Mouse (Mus musculus) liver, embryonic 14.5 days (tissue): ENCODE data around the gene Hba-x. TPM values are rescaled to one million over a fixed set of nuclear protein-coding genes. Genes with fewer than 3 reads are reported as not detected.

Source experiments
- ATAC-seq: fragments of 200-750 bp; cut with Nextera tagmentation; 2 replicates; pipeline ENCODE4 v1.8.0; 2017; ENCODE audit warnings: moderate number of reproducible peaks, mild to moderate bottlenecking, moderate library complexity; ENCODE audit not compliant: insufficient read depth
- DNase-seq, 3 experiments: peaks; one replicate each; pipeline ENCODE4 v3.0.0-alpha.2; 2012 to 2013; ENCODE audit warnings: low read depth in 3 of 3, low spot score in 3 of 3
- H3K27ac ChIP-seq: fragments of 300-500 bp; sonication (generic); 2 replicates; pipeline ENCODE4 v1.5.1; 2014; ENCODE audit warnings: moderate library complexity, mild to moderate bottlenecking, control low read depth, inconsistent platforms
- H3K27me3 ChIP-seq: fragments of 300-500 bp; sonication (generic); 2 replicates; pipeline ENCODE4 v1.6.1; 2014; ENCODE audit warnings: mild to moderate bottlenecking, low read length, moderate library complexity; ENCODE audit not compliant: control insufficient read depth, insufficient read depth
- H3K36me3 ChIP-seq: fragments of 300-500 bp; sonication (generic); replicated peaks from 2 replicates; pipeline ENCODE4 v1.6.1; 2014; ENCODE audit warnings: low read depth; ENCODE audit not compliant: control insufficient read depth, insufficient read depth
- H3K4me1 ChIP-seq, 2 experiments: fragments of 200-500 bp in 1 of 2; fragments of 300-500 bp in 1 of 2; sonication (generic) in 1 of 2; replicated peaks; 2 replicates each; pipeline ENCODE4 v1.6.1; 2012 to 2014; ENCODE audit warnings: antibody characterized with exemption in 1 of 2, inconsistent platforms in 1 of 2, low read length in 1 of 2; ENCODE audit not compliant: control insufficient read depth in 2 of 2, insufficient read depth in 2 of 2
- H3K4me2 ChIP-seq: fragments of 300-500 bp; sonication (generic); 2 replicates; pipeline ENCODE4 v1.6.1; 2014; ENCODE audit warnings: low read depth, mild to moderate bottlenecking, control low read depth, moderate library complexity
- H3K4me3 ChIP-seq, 2 experiments: fragments of 200-500 bp in 1 of 2; fragments of 300-500 bp in 1 of 2; sonication (generic) in 1 of 2; 2 replicates each; pipeline ENCODE4 v1.5.1; 2012 to 2014; ENCODE audit warnings: low read depth in 2 of 2, low read length in 2 of 2, mild to moderate bottlenecking in 2 of 2, control low read depth in 1 of 2, inconsistent platforms in 1 of 2, moderate library complexity in 1 of 2; ENCODE audit not compliant: insufficient read depth in 1 of 2
- H3K9ac ChIP-seq: fragments of 300-500 bp; sonication (generic); replicated peaks from 2 replicates; pipeline ENCODE4 v1.6.1; 2014; ENCODE audit warnings: mild to moderate bottlenecking, control low read depth, moderate library complexity
- H3K9me3 ChIP-seq: fragments of 300-500 bp; sonication (generic); 2 replicates; pipeline ENCODE4 v1.6.1; 2016; ENCODE audit warnings: low read length, mixed read lengths; ENCODE audit not compliant: control insufficient read depth
- CTCF ChIP-seq: IDR thresholded peaks from 2 replicates; pipeline ENCODE4 v1.5.1; 2016; ENCODE audit warnings: antibody characterized with exemption, low read depth, control low read depth
- EP300 ChIP-seq: IDR thresholded peaks from 2 replicates; pipeline ENCODE4 v1.6.1; 2016; ENCODE audit warnings: antibody characterized with exemption, low read depth
- WGBS: fragments of 180-500 bp; shearing (Covaris S2); extraction: QIAGEN DNeasy Blood & Tissue Kit; methylation state at CpG from one replicate; pipeline ENCODE4 v1.1.7; 2014; ENCODE audit not compliant: insufficient replicate concordance; 5-methylcytosine and 5-hydroxymethylcytosine counted together
- polyA plus RNA-seq, 2 experiments: library from polyadenylated mRNA; depleted of rRNA in 1 of 2; stranded (reverse) in 1 of 2; unstranded in 1 of 2; fragments of >200 nt; fragmentation: Nextera tagmentation in 1 of 2; extraction: Ambion mirVana in 1 of 2; gene quantifications; 2 replicates each; pipeline versions ENCODE4 v1.2.1 to v1.2.3; 2012 to 2014

The Hba-x gene
- polyA plus RNA-seq, 2 experiments, result 32.1 to 74.9 TPM

DNA sequence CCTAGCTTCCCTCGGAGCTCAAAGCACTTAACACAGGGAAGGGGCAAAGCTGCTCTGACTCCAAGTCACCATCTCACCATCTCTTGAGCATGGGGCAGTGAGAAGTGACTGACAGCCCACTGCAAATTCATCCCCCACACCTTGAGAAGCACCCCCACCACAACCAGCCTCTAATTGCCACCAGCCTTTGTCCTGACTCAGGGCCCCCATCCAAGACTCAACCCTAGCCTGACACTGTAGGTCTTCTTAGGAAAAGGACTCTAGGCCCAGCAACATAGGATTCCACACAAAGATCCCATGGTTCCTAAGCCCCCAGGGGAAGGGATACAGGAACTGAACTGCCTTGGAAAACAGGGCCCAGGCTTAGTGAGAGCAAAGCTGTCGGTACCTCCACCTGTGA is 40.1 kb upstream of the Hba-x start:
- ATAC-seq (no peak), DNase-seq (no peak)
- Histone ChIP-seq H3K4me3 (no peak overlapping the region), H3K9ac (no peak overlapping the region), H3K4me1 (peaks cover 3 to 23% of the 10 kb centered on the region in 2 experiments), H3K27ac (no peak overlapping the region), H3K27me3 (no peaks in the 10 kb centered on the region), H3K4me2 (no peak overlapping the region), H3K9me3 (no peaks in the 10 kb centered on the region), H3K36me3 (peaks cover 85% of the 10 kb centered on the region)
- TF ChIP-seq CTCF (no peak), EP300 (no peak)
- 85% methylated on average over 2 of the region's 2 CpGs for WGBS

GRCm38 (mm10) chr11:32236712-32237410 is 39.3 kb upstream of the Hba-x start:
- peak; percentile 12; the same call in 1 of the 2 replicates for ATAC-seq
- 58% methylated on average over 9 of the region's 9 CpGs for WGBS
- peaks cover 85% of the 10 kb centered on the region for H3K36me3 ChIP-seq
- H3K27ac ChIP-seq, result no peak overlapping the region; the same call in 1 of the 2 replicates
- H3K4me3 ChIP-seq, result no peak overlapping the region
- H3K4me1 ChIP-seq, result peaks cover 10 to 30% of the 10 kb centered on the region in 2 experiments
- H3K9me3 ChIP-seq, result no peaks in the 10 kb centered on the region
- H3K27me3 ChIP-seq, result no peaks in the 10 kb centered on the region
- H3K4me2 ChIP-seq, result no peak overlapping the region
- TF ChIP-seq CTCF (peak; percentile 93), EP300 (no peak)
- DNase-seq, result no peak
- H3K9ac ChIP-seq, result no peak overlapping the region

DNA sequence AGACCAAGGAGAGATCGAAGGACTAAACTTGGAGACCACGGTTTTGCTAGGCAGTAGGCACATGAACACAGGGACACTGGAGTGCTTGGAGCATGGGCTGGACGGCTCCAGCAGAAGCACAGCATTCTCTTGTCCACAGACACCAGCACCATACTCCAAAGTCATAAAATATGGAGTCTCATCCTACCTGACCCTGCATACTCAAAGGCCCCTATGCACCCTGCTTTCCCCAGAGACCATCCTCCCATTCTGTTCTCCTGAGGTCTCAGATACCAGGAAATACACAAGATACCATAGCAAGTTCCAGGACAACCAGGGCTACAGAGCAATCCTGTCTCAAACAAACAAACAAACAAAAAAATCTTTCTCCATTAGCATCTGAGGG is 38.8 kb upstream of the Hba-x start:
- no peaks in the 10 kb centered on the region for H3K27me3 ChIP-seq
- 84% methylated on average over 3 of the region's 3 CpGs for WGBS
- DNase-seq (no peak), ATAC-seq (no peak)
- no peak overlapping the region; the same call in 1 of the 2 replicates for H3K9ac ChIP-seq
- H3K4me1 ChIP-seq, result peaks cover 16 to 35% of the 10 kb centered on the region in 2 experiments
- H3K4me3 ChIP-seq, result no peak overlapping the region
- H3K9me3 ChIP-seq, result no peaks in the 10 kb centered on the region
- H3K4me2 ChIP-seq, result no peak overlapping the region
- TF ChIP-seq EP300 (no peak), CTCF (no peak)
- H3K27ac ChIP-seq, result peak overlapping the region; percentile 71
- peaks cover 83% of the 10 kb centered on the region for H3K36me3 ChIP-seq

- ATAC-seq, result peak; percentile 55
Observed at GRCm38 (mm10) chr11:32238093-32238860, 37.9 kb upstream of the Hba-x start.

GRCm38 (mm10) chr11:32241391-32241790 is 34.8 kb upstream of the Hba-x start:
- ATAC-seq, result no peak
- Histone ChIP-seq H3K4me2 (no peak overlapping the region), H3K4me3 (no peak overlapping the region), H3K9ac (peak overlapping the region; percentile 91), H3K36me3 (peaks cover 76% of the 10 kb centered on the region), H3K4me1 (peaks cover 50 to 74% of the 10 kb centered on the region in 2 experiments), H3K9me3 (no peaks in the 10 kb centered on the region), H3K27me3 (no peaks in the 10 kb centered on the region), H3K27ac (peak overlapping the region; percentile 100)
- no peak for DNase-seq
- TF ChIP-seq EP300 (no peak), CTCF (no peak)

More at GRCm38 (mm10) chr11:32238093-32238860, 37.9 kb upstream of the Hba-x start:
- H3K9me3 ChIP-seq, result no peaks in the 10 kb centered on the region
- H3K9ac ChIP-seq, result peak overlapping the region; percentile 47
- peaks cover 76% of the 10 kb centered on the region for H3K36me3 ChIP-seq
- peak overlapping the region; percentile 32 for H3K4me2 ChIP-seq
- no peaks in the 10 kb centered on the region for H3K27me3 ChIP-seq
- peak; percentile 56 to 66 (median 57) for DNase-seq
- H3K4me3 ChIP-seq, result no peak overlapping the region
- H3K4me1 ChIP-seq, result peaks cover 24 to 44% of the 10 kb centered on the region in 2 experiments
- H3K27ac ChIP-seq, result peak overlapping the region; percentile 100
- peak; percentile 100 for TF ChIP-seq CTCF
- TF ChIP-seq EP300, result no peak; the same call in 1 of the 2 replicates
- 69% methylated on average over 5 of the region's 5 CpGs for WGBS
